Mouse (Mus musculus): ENCODE results near the gene Olfr114. TPM values are rescaled to one million over a fixed set of nuclear protein-coding genes. Genes with fewer than 3 reads are reported as not detected.

The Olfr114 gene
- not detected in 2 replicates for polyA plus RNA-seq (2021; fragmentation: Nextera tagmentation)
- long read RNA-seq, experiment 1: 0 reads
- long read RNA-seq, experiment 2: 0 reads

GRCm38 (mm10) chr17:37592643-37593042 lies at the start of gene Olfr114:
TSS of gene Olfr114 (minus strand) at chr17:37592743.

DNA sequence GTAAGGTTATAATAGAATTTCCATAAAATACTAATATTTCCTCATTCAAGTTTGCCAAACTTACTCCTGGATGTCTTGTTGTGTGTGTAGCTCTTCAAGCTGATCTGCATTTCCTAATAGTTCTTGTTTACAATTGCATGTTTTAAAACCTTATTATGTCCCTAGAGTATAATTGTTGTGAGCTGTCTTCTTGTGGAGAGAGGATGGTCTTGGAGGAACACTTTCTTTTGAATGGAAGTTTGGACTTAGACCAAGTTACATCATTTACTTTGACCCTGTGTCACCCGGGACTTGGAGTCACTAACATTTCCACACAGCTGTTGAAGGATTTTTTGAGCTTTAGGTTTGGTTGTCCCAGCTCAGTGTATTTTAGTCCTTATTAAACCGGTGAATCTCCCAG lies 34.5 kb upstream of the Olfr114 start, which contains the start of the genes Olfr115 and Olfr116:
Olfr115 (minus strand) TSS at position 101 of the 400 bp plus-strand sequence.
Olfr116 (minus strand) TSS at position 191 of the 400 bp plus-strand sequence.

DNA sequence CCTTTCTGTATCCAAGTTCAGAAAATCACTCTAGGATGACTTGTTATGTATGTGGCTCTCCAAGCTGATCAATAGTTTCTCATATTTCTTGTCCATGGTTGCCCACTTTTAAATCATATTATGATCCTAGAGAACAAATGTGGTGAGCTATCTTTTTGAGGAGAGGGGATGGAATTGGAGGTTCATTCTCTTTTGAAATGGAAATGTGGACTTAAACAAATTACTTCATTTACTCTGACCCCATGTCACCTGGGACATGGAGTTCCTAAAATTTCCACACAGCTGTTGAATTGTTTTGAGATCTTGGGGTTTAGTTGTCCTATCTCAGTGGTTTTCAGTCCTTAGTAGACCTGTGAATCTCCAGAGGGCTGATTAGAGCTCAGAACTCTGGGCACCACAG lies 15.0 kb downstream of the Olfr114 start, which contains the start of gene Olfr113:
Olfr113 (minus strand) TSS at position 101 of the 400 bp plus-strand sequence.

GRCm38 (mm10) chr17:37569351-37569750 lies 23.2 kb downstream of the Olfr114 start, which contains the start of gene Olfr112:
TSS of gene Olfr112 (minus strand) at chr17:37569451.

Other genes starting within 250 kb of the Olfr114 start
- gene Olfr104-ps, start 233.2 kb downstream of the Olfr114 start, polyA plus RNA-seq (2021; fragmentation: Nextera tagmentation): not detected in 2 replicates
- gene Olfr105-ps, start 213.7 kb downstream of the Olfr114 start, polyA plus RNA-seq (2021; fragmentation: Nextera tagmentation): not detected in 2 replicates
- not detected in 2 replicates for gene Olfr106-ps, start 202.3 kb downstream of the Olfr114 start, polyA plus RNA-seq (2021; fragmentation: Nextera tagmentation)
- gene Olfr107, start 193.5 kb downstream of the Olfr114 start, polyA plus RNA-seq (2021; fragmentation: Nextera tagmentation): not detected in 2 replicates
- gene Olfr108, start 147.3 kb downstream of the Olfr114 start, polyA plus RNA-seq (2021; fragmentation: Nextera tagmentation): not detected in 2 replicates
- gene Olfr109, start 133.8 kb downstream of the Olfr114 start, polyA plus RNA-seq (2021; fragmentation: Nextera tagmentation): not detected in 2 replicates
- not detected in 2 replicates for gene H2-M2, start 109.2 kb downstream of the Olfr114 start, polyA plus RNA-seq (2021; fragmentation: Nextera tagmentation)
- not detected in 2 replicates for gene Olfr110, start 100.3 kb downstream of the Olfr114 start, polyA plus RNA-seq (2021; fragmentation: Nextera tagmentation)
- gene Olfr111, start 84.7 kb downstream of the Olfr114 start, polyA plus RNA-seq (2021; fragmentation: Nextera tagmentation): 0.11 TPM in 1 of 2 replicates, not detected in the other
- not detected in 2 replicates for gene Olfr112, start 23.3 kb downstream of the Olfr114 start, polyA plus RNA-seq (2021; fragmentation: Nextera tagmentation)
- not detected in 2 replicates for gene Olfr113, start 15.1 kb downstream of the Olfr114 start, polyA plus RNA-seq (2021; fragmentation: Nextera tagmentation)
- not detected in 2 replicates for gene Olfr115, start 34.4 kb upstream of the Olfr114 start, polyA plus RNA-seq (2021; fragmentation: Nextera tagmentation)
- not detected in 2 replicates for gene Olfr116, start 34.5 kb upstream of the Olfr114 start, polyA plus RNA-seq (2021; fragmentation: Nextera tagmentation)
- not detected in 2 replicates for gene Olfr117, start 71.0 kb upstream of the Olfr114 start, polyA plus RNA-seq (2021; fragmentation: Nextera tagmentation)
- not detected in 2 replicates for gene Olfr118, start 74.2 kb upstream of the Olfr114 start, polyA plus RNA-seq (2021; fragmentation: Nextera tagmentation)
- gene Olfr119, start 103.8 kb upstream of the Olfr114 start, polyA plus RNA-seq (2021; fragmentation: Nextera tagmentation): not detected in 2 replicates
- not detected in 2 replicates for gene Olfr120, start 129.1 kb upstream of the Olfr114 start, polyA plus RNA-seq (2021; fragmentation: Nextera tagmentation)
- not detected in 2 replicates for gene Olfr121, start 156.1 kb upstream of the Olfr114 start, polyA plus RNA-seq (2021; fragmentation: Nextera tagmentation)
- not detected in 2 replicates for gene Olfr122, start 175.9 kb upstream of the Olfr114 start, polyA plus RNA-seq (2021; fragmentation: Nextera tagmentation)
- not detected in 2 replicates for gene Olfr123, start 200.8 kb upstream of the Olfr114 start, polyA plus RNA-seq (2021; fragmentation: Nextera tagmentation)
- not detected in 2 replicates for gene Olfr124, start 207.1 kb upstream of the Olfr114 start, polyA plus RNA-seq (2021; fragmentation: Nextera tagmentation)
- 0.10 TPM in 1 of 2 replicates, not detected in the other for gene Olfr125, start 240.2 kb upstream of the Olfr114 start, polyA plus RNA-seq (2021; fragmentation: Nextera tagmentation)

Data from left cerebral cortex, adult 6 months (tissue).